Mouse (Mus musculus) small intestine, adult 2 months (tissue): Measurements from ENCODE around the gene Gm44790. TPM values are rescaled to one million over a fixed set of nuclear protein-coding genes. Genes with fewer than 3 reads are reported as not detected.
A peak's percentile ranks its signal among the peaks of the same experiment; 100 is the strongest.

ENCODE experiments used
- H3K27ac ChIP-seq: fragments of 200-500 bp; 2 replicates; pipeline ENCODE4 v1.5.1; 2012; ENCODE audit warnings: low read depth, low read length, control low read depth, inconsistent platforms; ENCODE audit not compliant: insufficient read depth
- H3K27me3 ChIP-seq: fragments of 200-500 bp; 2 replicates; pipeline ENCODE4 v1.6.1; 2012; ENCODE audit warnings: mild to moderate bottlenecking, moderate library complexity, low read length, inconsistent platforms; ENCODE audit not compliant: control insufficient read depth, insufficient read depth
- H3K36me3 ChIP-seq: fragments of 200-500 bp; 2 replicates; pipeline ENCODE4 v1.6.1; 2012; ENCODE audit warnings: mild to moderate bottlenecking, low read length, control low read depth, inconsistent platforms; ENCODE audit not compliant: control insufficient read depth, insufficient read depth
- H3K4me1 ChIP-seq: fragments of 200-500 bp; 2 replicates; pipeline ENCODE4 v1.6.1; 2012; ENCODE audit warnings: low read length, inconsistent platforms, mixed read lengths; ENCODE audit not compliant: control insufficient read depth, insufficient read depth, insufficient read length
- H3K4me3 ChIP-seq: fragments of 200-500 bp; 2 replicates; pipeline ENCODE4 v1.5.1; 2012; ENCODE audit warnings: low read depth, mild to moderate bottlenecking, control low read depth, inconsistent platforms, low read length, moderate library complexity
- CTCF ChIP-seq: fragments of 200-500 bp; IDR thresholded peaks from 2 replicates; pipeline ENCODE4 v1.5.1; 2012; ENCODE audit warnings: low read depth, mild to moderate bottlenecking, control low read depth, inconsistent platforms, low read length, moderate library complexity, mixed read lengths; ENCODE audit not compliant: insufficient replicate concordance, insufficient read length; ENCODE audit errors: extremely low read depth
- POLR2A ChIP-seq: fragments of 200-500 bp; IDR thresholded peaks from 2 replicates; pipeline ENCODE4 v1.6.1; 2012; ENCODE audit warnings: low read depth, mild to moderate bottlenecking, control low read depth, inconsistent platforms, low read length, moderate library complexity
- WGBS: fragments of 180-500 bp; shearing (Covaris S2); methylation state at CpG from one replicate; pipeline ENCODE4 v1.1.7; 2018; 5-methylcytosine and 5-hydroxymethylcytosine counted together
- polyA plus RNA-seq: library from polyadenylated mRNA; depleted of rRNA; stranded (reverse); fragments of >200 nt; gene quantifications from 2 replicates; pipeline ENCODE4 v1.2.3, GENCODE M21; 2012

Gene Gm44790
- polyA plus RNA-seq, 1 experiment = 9.2 TPM

DNA sequence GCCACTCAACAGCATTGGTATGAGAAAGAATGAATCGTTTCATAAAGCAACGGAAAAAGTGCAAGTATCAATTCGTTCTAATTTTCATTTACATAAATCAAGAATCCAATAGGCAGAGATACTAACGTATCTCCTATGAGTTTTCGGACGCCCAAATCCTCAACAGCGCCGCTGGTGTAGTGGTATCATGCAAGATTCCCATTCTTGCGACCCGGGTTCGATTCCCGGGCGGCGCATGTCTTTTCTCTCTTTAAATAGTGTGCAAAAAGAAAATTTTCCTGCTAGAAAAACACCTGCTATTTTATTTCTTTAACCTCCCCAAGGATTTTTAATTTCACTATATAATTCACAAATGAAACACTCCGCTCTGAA lies 22.7 kb upstream of the Gm44790 start:
- Histone ChIP-seq H3K27ac (no peak overlapping the region), H3K27me3 (no peaks in the 10 kb centered on the region), H3K4me1 (no peaks in the 10 kb centered on the region; the same call in none of the 2 replicates), H3K36me3 (peaks cover 2% of the 10 kb centered on the region; the same call in 1 of the 2 replicates), H3K4me3 (peak overlapping the region; percentile 91)
- WGBS = under 1% methylated on average over 15 of the region's 15 CpGs
- no peak for TF ChIP-seq CTCF
- TF ChIP-seq POLR2A = no peak

DNA sequence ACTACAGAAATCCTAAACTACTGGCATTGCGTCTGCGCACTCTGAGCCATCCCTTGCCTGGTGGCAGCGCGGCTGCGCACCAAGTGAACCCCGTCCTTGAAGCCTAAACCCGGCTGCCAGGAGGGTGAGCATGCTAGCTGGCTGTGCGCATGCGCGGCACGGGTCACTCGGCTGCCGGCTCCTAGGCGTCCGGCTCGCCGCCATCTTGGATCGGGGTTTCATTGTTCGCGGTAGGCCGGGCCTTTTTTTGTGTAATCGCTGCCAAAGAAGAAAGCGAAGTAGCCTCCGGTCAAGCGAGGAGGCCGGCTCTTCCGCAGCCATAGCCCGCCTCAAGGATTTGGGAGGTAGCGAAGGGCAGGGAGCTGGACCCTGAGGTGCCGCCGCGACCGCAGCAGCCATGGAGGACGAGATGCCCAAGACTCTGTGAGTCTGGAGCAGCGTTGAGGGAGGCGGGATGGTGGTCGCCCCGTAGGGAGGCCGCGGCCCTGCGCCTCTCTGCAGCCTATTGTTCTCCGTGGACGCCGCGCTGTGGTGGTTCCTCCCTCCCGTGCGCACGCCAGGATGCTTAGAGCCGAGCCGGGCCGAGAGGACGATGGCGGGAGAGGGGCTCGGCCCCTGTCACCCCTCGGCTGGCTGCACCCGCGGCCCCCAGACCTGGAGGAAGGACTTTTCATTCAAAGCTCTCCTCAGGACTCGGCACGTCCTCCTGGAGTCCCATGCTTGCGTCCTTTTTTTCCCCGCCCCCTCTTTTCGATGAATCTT lies 22.2 kb upstream of the Gm44790 start, which contains the start of gene Tia1:
TSS of gene Tia1 (plus strand) at position 120 of the 762 bp plus-strand sequence.
- Histone ChIP-seq H3K27ac (peak within 1 kb of the TSS; percentile 98), H3K36me3 (peaks cover 2% of the 10 kb centered on the region; the same call in 1 of the 2 replicates), H3K27me3 (no peaks in the 10 kb centered on the region), H3K4me1 (no peaks in the 10 kb centered on the region; the same call in none of the 2 replicates), H3K4me3 (peak within 1 kb of the TSS; percentile 91)
- WGBS = under 1% methylated on average over 62 of the region's 62 CpGs
- TF ChIP-seq CTCF (no peak), POLR2A (peak; percentile 46)

DNA sequence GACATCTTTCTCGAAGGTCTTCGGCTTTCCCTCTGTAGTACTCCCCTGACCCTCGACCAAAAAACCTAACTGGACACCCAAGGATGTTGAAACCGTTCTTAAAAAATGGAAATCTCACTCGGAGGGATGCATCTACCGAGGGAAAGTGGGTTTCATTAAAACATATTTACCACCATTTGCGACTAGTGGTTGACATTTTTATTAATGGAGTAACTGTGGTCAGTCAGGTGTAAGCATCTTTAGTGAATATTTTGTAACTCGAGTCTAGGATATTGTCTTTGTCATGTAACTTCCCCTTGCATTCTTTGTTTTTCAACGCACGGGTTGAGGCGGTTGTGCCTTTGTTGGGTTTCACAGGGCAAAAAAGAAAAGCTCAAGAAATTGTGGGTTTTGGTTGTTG lies 21.5 kb upstream of the Gm44790 start:
- Histone ChIP-seq H3K36me3 (peaks cover 2% of the 10 kb centered on the region; the same call in 1 of the 2 replicates), H3K4me3 (peak overlapping the region; percentile 91; the same call in 1 of the 2 replicates), H3K27ac (0 out of 2 replicates have a peak overlapping the region, but pooled peaks have one; percentile 12), H3K27me3 (no peaks in the 10 kb centered on the region), H3K4me1 (no peaks in the 10 kb centered on the region; the same call in none of the 2 replicates)
- TF ChIP-seq CTCF = no peak
- 0% methylated on average over 11 of the region's 11 CpGs for WGBS

DNA sequence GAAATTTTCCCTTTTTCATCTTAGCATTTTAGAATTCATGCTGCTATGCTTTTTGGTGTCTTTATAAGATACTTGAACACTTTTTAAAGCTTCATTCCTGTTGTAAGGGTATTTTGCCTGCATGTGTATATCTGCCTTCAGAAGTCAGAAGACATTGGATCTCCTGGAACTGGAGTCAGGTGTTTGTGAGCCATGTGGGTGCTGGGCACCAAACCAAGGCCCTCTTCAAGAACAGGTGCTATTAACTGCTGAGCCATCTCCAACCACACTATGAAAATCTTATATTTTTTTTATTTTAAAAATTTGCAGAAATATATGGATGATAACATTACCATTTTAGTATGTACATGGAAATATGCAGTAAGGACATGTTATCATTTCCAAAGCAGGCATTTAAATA lies 20.2 kb upstream of the Gm44790 start:
- no peak for TF ChIP-seq CTCF
- TF ChIP-seq POLR2A = no peak
- Histone ChIP-seq H3K36me3 (peaks cover 2% of the 10 kb centered on the region), H3K4me1 (no peaks in the 10 kb centered on the region; the same call in 1 of the 2 replicates), H3K27me3 (no peaks in the 10 kb centered on the region), H3K4me3 (no peak overlapping the region), H3K27ac (no peak overlapping the region)

DNA sequence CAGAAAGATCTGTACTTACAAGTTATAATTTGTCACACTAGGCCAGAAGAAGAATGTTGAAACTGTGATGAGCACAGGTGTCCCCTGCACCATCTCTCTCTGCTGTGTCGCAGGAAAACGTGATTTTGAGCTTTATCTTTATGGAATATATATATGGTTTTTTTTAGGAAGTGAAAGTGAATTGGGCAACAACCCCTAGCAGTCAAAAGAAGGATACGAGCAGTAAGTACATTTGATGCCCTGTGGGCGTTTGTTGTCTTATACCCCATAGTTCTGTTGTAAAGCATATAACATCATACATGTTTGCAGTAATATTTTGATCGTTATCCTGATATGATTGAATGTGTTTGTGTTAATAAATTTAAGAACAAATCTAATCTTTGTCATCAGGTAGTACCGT lies 7.7 kb upstream of the Gm44790 start:
- H3K4me3 ChIP-seq = no peak overlapping the region
- no peaks in the 10 kb centered on the region for H3K27me3 ChIP-seq
- TF ChIP-seq POLR2A (no peak), CTCF (no peak)
- WGBS = 85% methylated on average over 6 of the region's 6 CpGs
- peaks cover 51% of the 10 kb centered on the region for H3K36me3 ChIP-seq
- no peak overlapping the region for H3K27ac ChIP-seq
- no peaks in the 10 kb centered on the region for H3K4me1 ChIP-seq

DNA sequence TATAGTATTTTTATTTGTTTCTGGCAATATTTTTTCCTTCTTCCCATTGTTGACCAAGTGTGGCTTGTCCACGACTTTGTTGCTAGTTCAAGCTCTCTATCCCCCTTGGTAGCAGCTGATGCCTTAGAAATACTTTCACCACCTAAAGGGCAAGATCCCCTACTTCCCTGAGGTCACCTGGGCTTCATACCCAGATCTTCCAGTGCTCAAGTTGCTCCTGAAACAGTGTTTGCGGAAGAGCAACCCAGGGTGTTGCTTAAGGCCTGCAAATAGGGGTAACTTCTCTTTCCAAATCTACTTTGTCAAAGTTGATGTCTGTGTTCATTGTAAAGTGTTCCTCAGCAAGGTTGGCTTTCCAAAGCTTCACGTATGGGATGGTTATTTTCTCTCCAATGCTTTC lies 7.2 kb upstream of the Gm44790 start:
- Histone ChIP-seq H3K27me3 (no peaks in the 10 kb centered on the region), H3K4me3 (no peak overlapping the region), H3K36me3 (peaks cover 50% of the 10 kb centered on the region), H3K27ac (no peak overlapping the region), H3K4me1 (no peaks in the 10 kb centered on the region)
- WGBS = 89% methylated on average over 3 of the region's 3 CpGs
- TF ChIP-seq CTCF = no peak

DNA sequence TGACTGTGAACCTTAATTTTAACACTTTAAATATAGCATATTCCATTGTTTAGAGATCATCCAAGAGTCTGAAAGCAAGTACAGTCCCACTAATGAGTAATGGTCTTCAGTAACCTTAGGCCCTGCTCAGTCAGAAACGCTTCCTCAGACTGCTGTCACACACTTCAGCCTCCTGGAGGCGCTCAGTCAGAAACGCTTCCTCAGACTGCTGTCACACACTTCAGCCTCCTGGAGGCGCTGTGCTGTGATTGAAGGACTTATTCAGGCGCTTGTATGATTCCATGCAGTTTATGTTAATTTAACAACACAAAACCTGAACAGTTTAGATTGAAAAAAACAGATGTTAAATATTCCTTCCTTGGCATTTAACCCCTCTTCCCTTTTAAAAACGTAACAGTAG lies 6.0 kb upstream of the Gm44790 start:
- no peak overlapping the region for H3K4me3 ChIP-seq
- H3K27ac ChIP-seq = no peak overlapping the region
- TF ChIP-seq CTCF (peak; percentile 33; the same call in 1 of the 2 replicates), POLR2A (no peak)
- WGBS = 82% methylated on average over 6 of the region's 6 CpGs
- no peaks in the 10 kb centered on the region for H3K27me3 ChIP-seq
- H3K36me3 ChIP-seq = peaks cover 55% of the 10 kb centered on the region
- H3K4me1 ChIP-seq = no peaks in the 10 kb centered on the region
